Mouse (Mus musculus): ENCODE measurements at regions not wholly inside any gene's neighbourhood (a gene's known extent, or its start where the extent isn't known, plus 50 kb on each side); places are given as distances from the start of the nearest gene placed in this dataset.
"Not testable (repeated sequence)": the region's sequence is repeated elsewhere in the genome, so short reads cannot be mapped to it uniquely, and the experiment has no call there.

- Histone ChIP-seq H3K4me2 (ENCODE audit: low read depth) (no peak overlapping the region), H3K36me3 (ENCODE audit: control insufficient read depth, insufficient read depth) (no peaks in the 10 kb centered on the region), H3K27me3 (ENCODE audit: control insufficient read depth, insufficient read depth, insufficient read length) (no peaks in the 10 kb centered on the region), H3K79me2 (ENCODE audit: control insufficient read depth, insufficient read depth) (no peaks in the 10 kb centered on the region), H3ac (ENCODE audit: control insufficient read depth, insufficient read length) (no peak overlapping the region), H3K4me3 (no peak overlapping the region)
- TF ChIP-seq TCF12 (IDR thresholded peaks at IDR 0.05; ENCODE audit: insufficient read depth, poor library complexity, severe bottlenecking) (no peak), MYOG (IDR thresholded peaks at IDR 0.05; ENCODE audit: control insufficient read depth in 1 of 3, insufficient read depth in 1 of 3, insufficient read length in 2 of 3, low read depth in 2 of 3) (no peak), SRF (IDR thresholded peaks at IDR 0.05; ENCODE audit: control insufficient read depth, insufficient read length, low read depth) (no peak), TCF3 (IDR thresholded peaks at IDR 0.05; ENCODE audit: insufficient read length, low read depth) (no peak), E2F4 (IDR thresholded peaks at IDR 0.05; ENCODE audit: insufficient read depth) (no peak), REST (IDR thresholded peaks at IDR 0.05; ENCODE audit: insufficient read depth, insufficient read length) (no peak), POLR2AphosphoS2 (IDR thresholded peaks at IDR 0.05; ENCODE audit: insufficient read length, low read depth) (no peak), USF1 (IDR thresholded peaks at IDR 0.05; ENCODE audit: low read depth) (no peak), MAX (IDR thresholded peaks at IDR 0.05; ENCODE audit: low read depth) (no peak), POLR2A (IDR thresholded peaks at IDR 0.05; ENCODE audit: insufficient read length, low read depth) (no peak)
Measured at GRCm38 (mm10) chr9:43857988-43858387, 114.2 kb downstream of the Nectin1 start.

GRCm38 (mm10) chr9:43858761-43859160, 115.0 kb downstream of the Nectin1 start:
- Histone ChIP-seq H3ac (ENCODE audit: control insufficient read depth, insufficient read length) (no peak overlapping the region), H3K27me3 (ENCODE audit: control insufficient read depth, insufficient read depth, insufficient read length) (no peaks in the 10 kb centered on the region), H3K36me3 (ENCODE audit: control insufficient read depth, insufficient read depth) (no peaks in the 10 kb centered on the region), H3K79me2 (ENCODE audit: control insufficient read depth, insufficient read depth) (no peaks in the 10 kb centered on the region), H3K4me2 (ENCODE audit: low read depth) (no peak overlapping the region), H3K4me3 (no peak overlapping the region)
- TF ChIP-seq TCF12 (IDR thresholded peaks at IDR 0.05; ENCODE audit: insufficient read depth, poor library complexity, severe bottlenecking) (no peak), POLR2A (IDR thresholded peaks at IDR 0.05; ENCODE audit: insufficient read length, low read depth) (no peak), MYOD1 (IDR thresholded peaks at IDR 0.05; ENCODE audit: control insufficient read depth in 1 of 3, insufficient read length in 2 of 3, low read depth in 2 of 3) (no peak), SRF (IDR thresholded peaks at IDR 0.05; ENCODE audit: control insufficient read depth, insufficient read length, low read depth) (no peak), MYOG (IDR thresholded peaks at IDR 0.05; ENCODE audit: control insufficient read depth in 1 of 3, insufficient read depth in 1 of 3, insufficient read length in 2 of 3, low read depth in 2 of 3) (no peak), MAX (IDR thresholded peaks at IDR 0.05; ENCODE audit: low read depth) (no peak), USF1 (IDR thresholded peaks at IDR 0.05; ENCODE audit: low read depth) (no peak), POLR2AphosphoS2 (IDR thresholded peaks at IDR 0.05; ENCODE audit: insufficient read length, low read depth) (no peak), E2F4 (IDR thresholded peaks at IDR 0.05; ENCODE audit: insufficient read depth) (no peak), TCF3 (IDR thresholded peaks at IDR 0.05; ENCODE audit: insufficient read length, low read depth) (no peak)

DNA sequence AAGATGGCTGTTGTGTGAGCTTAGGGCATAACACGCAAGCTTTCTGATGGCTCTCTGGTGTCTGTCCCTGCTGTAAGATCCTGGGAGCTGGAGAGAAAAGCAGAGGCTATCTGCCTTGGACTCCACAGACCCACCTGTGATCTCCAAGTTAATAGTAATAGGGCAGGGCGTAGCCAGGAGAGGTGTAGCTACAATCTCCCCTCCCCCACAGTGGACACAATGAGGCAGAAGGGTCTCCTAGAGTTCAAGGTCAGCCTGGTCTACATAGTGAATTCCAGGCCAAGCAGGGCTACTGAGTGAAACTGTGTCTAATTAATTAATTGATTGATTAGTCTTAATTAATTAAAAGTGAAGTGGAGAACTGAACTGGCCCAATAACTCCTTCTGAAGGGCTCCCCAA, 116.5 kb downstream of the Nectin1 start:
- TF ChIP-seq MYOD1 (IDR thresholded peaks at IDR 0.05; ENCODE audit: control insufficient read depth in 1 of 3, insufficient read length in 2 of 3, low read depth in 2 of 3): no peak
- no peak for TF ChIP-seq CEBPB (IDR thresholded peaks at IDR 0.05; ENCODE audit: insufficient read depth, poor library complexity, severe bottlenecking)
- TF ChIP-seq REST (IDR thresholded peaks at IDR 0.05; ENCODE audit: insufficient read depth, insufficient read length): no peak
- no peak for TF ChIP-seq POLR2A (IDR thresholded peaks at IDR 0.05; ENCODE audit: insufficient read length, low read depth)
- TF ChIP-seq USF1 (IDR thresholded peaks at IDR 0.05; ENCODE audit: low read depth): no peak
- TF ChIP-seq MYOG (IDR thresholded peaks at IDR 0.05; ENCODE audit: control insufficient read depth in 1 of 3, insufficient read depth in 1 of 3, insufficient read length in 2 of 3, low read depth in 2 of 3): no peak
- TF ChIP-seq SRF (IDR thresholded peaks at IDR 0.05; ENCODE audit: control insufficient read depth, insufficient read length, low read depth): no peak
- no peak for TF ChIP-seq TCF3 (IDR thresholded peaks at IDR 0.05; ENCODE audit: insufficient read length, low read depth)
- no peak for TF ChIP-seq POLR2AphosphoS2 (IDR thresholded peaks at IDR 0.05; ENCODE audit: insufficient read length, low read depth)
- TF ChIP-seq MAX (IDR thresholded peaks at IDR 0.05; ENCODE audit: low read depth): no peak
- no peak for TF ChIP-seq E2F4 (IDR thresholded peaks at IDR 0.05; ENCODE audit: insufficient read depth)
- no peak for TF ChIP-seq TCF12 (IDR thresholded peaks at IDR 0.05; ENCODE audit: insufficient read depth, poor library complexity, severe bottlenecking)
- Histone ChIP-seq H3ac (ENCODE audit: control insufficient read depth, insufficient read length) (no peak overlapping the region), H3K4me3 (no peak overlapping the region), H3K27me3 (ENCODE audit: control insufficient read depth, insufficient read depth, insufficient read length) (no peaks in the 10 kb centered on the region), H3K79me2 (ENCODE audit: control insufficient read depth, insufficient read depth) (no peaks in the 10 kb centered on the region), H3K4me2 (ENCODE audit: low read depth) (no peak overlapping the region), H3K36me3 (ENCODE audit: control insufficient read depth, insufficient read depth) (no peaks in the 10 kb centered on the region)

DNA sequence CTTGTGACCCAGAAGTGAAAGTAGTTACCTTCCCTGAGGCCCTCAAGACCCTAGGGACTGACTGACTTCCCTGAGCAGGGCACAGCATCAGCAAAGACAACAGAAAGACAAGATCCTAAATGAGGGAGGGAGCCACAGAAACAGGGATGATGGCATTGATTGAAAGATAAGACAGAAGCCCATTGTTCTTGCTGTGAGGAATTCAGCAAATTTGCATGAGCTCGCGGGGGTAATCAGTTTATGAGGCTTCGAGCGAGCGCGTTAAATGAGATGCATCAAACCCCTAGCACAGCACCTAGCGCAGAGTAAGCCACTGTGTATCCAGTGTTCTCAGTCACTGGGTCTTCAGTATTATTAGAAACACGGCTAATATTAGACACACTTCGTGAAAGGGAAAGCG, 117.6 kb downstream of the Nectin1 start:
- no peak overlapping the region for H3ac ChIP-seq (ENCODE audit: control insufficient read depth, insufficient read length)
- no peak overlapping the region for H3K4me3 ChIP-seq
- H3K36me3 ChIP-seq (ENCODE audit: control insufficient read depth, insufficient read depth): no peaks in the 10 kb centered on the region
- TF ChIP-seq TCF12 (IDR thresholded peaks at IDR 0.05; ENCODE audit: insufficient read depth, poor library complexity, severe bottlenecking): no peak
- TF ChIP-seq POLR2A (IDR thresholded peaks at IDR 0.05; ENCODE audit: insufficient read length, low read depth): no peak
- no peak for TF ChIP-seq CEBPB (IDR thresholded peaks at IDR 0.05; ENCODE audit: insufficient read depth, poor library complexity, severe bottlenecking)
- no peak for TF ChIP-seq SRF (IDR thresholded peaks at IDR 0.05; ENCODE audit: control insufficient read depth, insufficient read length, low read depth)
- TF ChIP-seq MYOD1 (IDR thresholded peaks at IDR 0.05; ENCODE audit: control insufficient read depth in 1 of 3, insufficient read length in 2 of 3, low read depth in 2 of 3): no peak
- no peak for TF ChIP-seq MAX (IDR thresholded peaks at IDR 0.05; ENCODE audit: low read depth)
- no peak for TF ChIP-seq TCF3 (IDR thresholded peaks at IDR 0.05; ENCODE audit: insufficient read length, low read depth)
- no peak for TF ChIP-seq USF1 (IDR thresholded peaks at IDR 0.05; ENCODE audit: low read depth)
- TF ChIP-seq E2F4 (IDR thresholded peaks at IDR 0.05; ENCODE audit: insufficient read depth): no peak
- no peak for TF ChIP-seq REST (IDR thresholded peaks at IDR 0.05; ENCODE audit: insufficient read depth, insufficient read length)
- no peak for TF ChIP-seq MYOG (IDR thresholded peaks at IDR 0.05; ENCODE audit: control insufficient read depth in 1 of 3, insufficient read depth in 1 of 3, insufficient read length in 2 of 3, low read depth in 2 of 3)
- no peak for TF ChIP-seq POLR2AphosphoS2 (IDR thresholded peaks at IDR 0.05; ENCODE audit: insufficient read length, low read depth)
- no peaks in the 10 kb centered on the region for H3K79me2 ChIP-seq (ENCODE audit: control insufficient read depth, insufficient read depth)
- no peak overlapping the region for H3K4me2 ChIP-seq (ENCODE audit: low read depth)
- H3K27me3 ChIP-seq (ENCODE audit: control insufficient read depth, insufficient read depth, insufficient read length): no peaks in the 10 kb centered on the region

- H3K27me3 ChIP-seq (ENCODE audit: control insufficient read depth, insufficient read depth, insufficient read length); H3K4me3 ChIP-seq; H3K36me3 ChIP-seq (ENCODE audit: control insufficient read depth, insufficient read depth); H3K79me2 ChIP-seq (ENCODE audit: control insufficient read depth, insufficient read depth); H3K4me2 ChIP-seq (ENCODE audit: low read depth); H3ac ChIP-seq (ENCODE audit: control insufficient read depth, insufficient read length): not testable (repeated sequence)
Measured at GRCm38 (mm10) chr9:43862034-43862433, 118.2 kb downstream of the Nectin1 start.
